Mouse (Mus musculus) CD8-positive naive resting alpha-beta T cell, adult 2 months (primary cell): ENCODE data around the gene Unk.

Experiments used
- DNase-seq, 2 experiments: peaks; one replicate each; pipeline ENCODE4 v3.0.0; 2022; ENCODE audit warnings: low read depth in 2 of 2, low spot score in 2 of 2

Gene Unk

DNA sequence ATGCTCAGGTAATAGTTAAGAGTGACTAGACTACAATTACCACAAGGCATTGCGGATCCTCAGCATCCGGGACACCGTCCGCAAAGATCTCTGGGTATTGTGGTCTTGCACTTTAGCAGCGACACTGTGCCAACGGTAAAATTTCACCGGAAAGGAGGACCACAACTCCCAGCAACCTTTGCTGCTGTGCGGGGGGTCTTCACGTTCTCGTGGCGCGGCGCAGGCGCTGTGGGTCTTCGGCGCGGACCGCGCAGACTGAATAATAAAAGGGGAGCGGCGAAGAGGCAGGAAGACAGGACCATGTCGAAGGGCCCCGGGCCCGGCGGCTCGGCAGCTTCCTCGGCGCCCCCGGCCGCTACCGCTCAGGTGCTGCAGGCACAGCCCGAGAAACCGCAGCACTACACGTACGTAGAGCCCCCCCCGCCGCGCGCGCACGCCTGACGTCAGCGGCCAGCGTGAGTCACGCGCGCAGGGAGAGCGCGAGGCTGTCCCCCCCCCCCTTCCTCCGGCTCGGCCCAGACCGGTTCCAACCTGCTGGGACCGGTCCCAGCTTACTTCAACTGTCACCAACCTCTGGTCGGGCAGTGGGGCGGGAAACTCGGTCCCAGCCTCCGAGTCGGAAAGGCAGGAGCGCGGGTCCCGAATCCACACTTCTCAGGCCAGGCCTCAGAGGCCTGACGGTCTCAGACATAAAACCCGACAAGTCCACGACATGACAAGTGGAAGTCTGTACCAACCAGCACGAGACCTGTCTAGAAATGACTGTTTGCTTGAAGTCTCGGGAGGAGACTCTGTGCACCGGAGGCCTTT is at the start of gene Unk:
Gene Unk (plus strand): TSS at position 235 of the 810 bp plus-strand sequence.
- DNase-seq = peak; percentile 94 to 96

DNA sequence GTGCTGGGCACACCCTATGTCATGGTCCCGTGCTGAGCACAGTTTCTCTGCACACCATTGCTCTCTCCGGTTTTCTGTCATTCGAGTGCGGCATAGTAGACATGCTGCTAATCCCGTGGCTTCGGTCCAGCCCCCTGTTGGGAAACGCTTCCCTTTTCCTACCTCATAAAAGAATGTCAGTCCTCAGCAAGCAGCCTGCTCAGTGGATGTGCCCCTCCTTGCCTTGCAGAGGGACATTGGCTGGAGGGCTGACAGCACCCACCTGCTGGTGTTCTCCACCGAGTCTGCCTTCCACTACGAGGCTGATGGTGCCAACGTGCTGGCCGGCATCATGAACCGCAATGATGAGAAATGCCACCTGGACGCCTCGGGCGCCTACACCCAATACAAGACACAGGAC is 47.6 kb upstream of the Unk start:
- no peak for DNase-seq

GRCm38 (mm10) chr11:115983291-115983690 is 46.8 kb upstream of the Unk start:
- no peak for DNase-seq

GRCm38 (mm10) chr11:115989686-115990085 is 40.4 kb upstream of the Unk start:
- DNase-seq = no peak

DNA sequence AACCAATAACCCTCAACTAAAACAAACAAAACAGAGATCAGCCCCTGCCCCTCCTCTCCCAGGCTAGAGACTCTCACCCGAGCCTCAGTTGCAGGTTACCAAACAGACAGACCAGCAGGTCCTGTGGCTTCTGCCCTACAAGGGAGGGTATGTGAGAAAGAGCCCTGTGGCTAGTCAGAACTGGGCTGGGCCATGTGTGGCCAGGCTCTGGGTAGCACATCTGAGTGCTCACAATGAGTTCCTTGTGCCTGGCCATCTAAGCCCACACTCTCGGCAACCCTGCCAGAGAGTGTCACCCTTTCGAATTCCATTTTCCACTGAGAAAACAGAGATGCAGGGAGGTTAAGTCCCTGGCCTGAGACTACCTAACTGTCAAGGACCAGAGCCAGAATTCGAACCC is 38.0 kb upstream of the Unk start:
- DNase-seq = no peak

- DNase-seq = no peak
Observed at GRCm38 (mm10) chr11:115995256-115995655, 34.9 kb upstream of the Unk start.

DNA sequence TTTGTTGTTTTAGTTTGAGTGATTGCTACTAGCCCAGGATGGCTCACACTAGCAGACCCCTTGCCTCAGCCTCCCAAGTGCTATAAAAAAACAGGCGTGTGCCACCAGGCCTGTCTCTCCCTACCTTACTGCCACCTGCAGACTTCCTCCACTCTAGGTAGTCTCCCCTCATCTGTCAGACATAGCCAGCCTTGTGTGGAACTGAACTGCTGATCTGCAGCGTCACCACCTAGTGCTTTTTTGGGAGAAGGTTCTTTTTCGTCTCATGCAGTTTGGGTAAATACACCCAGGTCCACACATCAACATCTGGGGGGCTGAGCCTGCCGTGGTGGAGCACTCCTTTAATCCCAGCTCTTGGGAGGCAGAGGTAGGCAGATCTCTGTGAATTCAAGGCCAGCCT is 33.1 kb upstream of the Unk start:
- no peak for DNase-seq

DNA sequence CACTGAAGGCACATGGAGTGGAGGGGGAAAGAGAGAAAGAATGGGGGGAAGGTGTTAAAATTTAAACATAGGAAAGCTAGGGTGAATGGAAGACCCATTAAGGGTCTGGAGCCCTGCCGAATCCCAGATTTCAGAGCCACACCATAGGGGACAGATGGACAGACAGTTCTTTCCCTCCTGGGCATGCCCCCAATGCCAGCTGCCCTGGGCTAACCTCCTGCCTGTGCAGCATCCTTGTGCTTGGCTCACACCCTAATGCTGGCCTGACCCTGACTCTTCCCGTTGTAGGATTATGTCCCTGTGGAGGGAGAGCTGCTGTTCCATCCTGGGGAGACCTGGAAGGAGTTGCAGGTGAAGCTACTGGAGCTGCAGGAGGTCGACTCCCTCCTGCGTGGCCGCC is 32.5 kb upstream of the Unk start:
- no peak for DNase-seq

GRCm38 (mm10) chr11:115999027-115999426 is 31.1 kb upstream of the Unk start:
- DNase-seq = no peak

GRCm38 (mm10) chr11:115999538-116000143 is 30.5 kb upstream of the Unk start:
- DNase-seq = peak; percentile 62 to 78

DNA sequence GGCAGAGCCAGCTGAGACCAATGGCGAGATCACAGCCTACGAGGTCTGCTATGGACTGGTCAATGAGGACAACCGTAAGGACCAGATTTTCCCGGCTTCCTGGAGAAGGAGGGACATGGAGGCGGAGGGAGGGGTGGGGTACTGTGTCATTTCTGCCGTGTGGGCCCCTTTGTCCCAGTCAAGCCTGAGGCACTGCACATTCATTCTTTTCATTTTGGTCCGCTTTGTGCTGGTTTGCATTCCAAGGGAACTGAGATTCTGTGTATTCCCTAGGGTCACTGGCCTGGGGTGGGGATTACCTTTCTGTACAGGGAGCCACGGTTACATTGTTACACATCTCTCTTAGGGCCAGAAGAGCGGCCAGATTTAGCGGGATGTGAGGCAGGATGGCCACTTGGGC is 29.5 kb upstream of the Unk start:
- DNase-seq = no peak

GRCm38 (mm10) chr11:116001725-116002124 is 28.4 kb upstream of the Unk start:
- DNase-seq = no peak

DNA sequence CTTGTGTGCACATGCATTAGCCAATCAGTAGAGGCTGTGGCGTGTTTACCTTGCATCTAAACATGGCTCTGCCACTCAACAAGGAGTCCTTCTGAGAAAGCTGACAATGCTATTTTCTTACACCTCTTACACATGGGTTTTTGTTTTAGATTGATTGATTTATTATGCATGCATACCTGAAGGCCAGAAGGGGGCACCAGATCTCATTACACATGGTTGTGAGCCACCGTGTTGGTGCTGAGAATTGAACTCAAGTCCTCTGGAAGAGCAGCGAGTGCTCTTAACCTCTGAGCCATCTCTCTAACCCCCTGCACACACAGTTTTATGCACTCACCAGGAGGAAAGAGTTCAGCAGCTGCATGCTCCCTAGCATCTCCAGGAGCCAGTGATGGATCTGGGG is 27.2 kb upstream of the Unk start:
- no peak for DNase-seq

DNA sequence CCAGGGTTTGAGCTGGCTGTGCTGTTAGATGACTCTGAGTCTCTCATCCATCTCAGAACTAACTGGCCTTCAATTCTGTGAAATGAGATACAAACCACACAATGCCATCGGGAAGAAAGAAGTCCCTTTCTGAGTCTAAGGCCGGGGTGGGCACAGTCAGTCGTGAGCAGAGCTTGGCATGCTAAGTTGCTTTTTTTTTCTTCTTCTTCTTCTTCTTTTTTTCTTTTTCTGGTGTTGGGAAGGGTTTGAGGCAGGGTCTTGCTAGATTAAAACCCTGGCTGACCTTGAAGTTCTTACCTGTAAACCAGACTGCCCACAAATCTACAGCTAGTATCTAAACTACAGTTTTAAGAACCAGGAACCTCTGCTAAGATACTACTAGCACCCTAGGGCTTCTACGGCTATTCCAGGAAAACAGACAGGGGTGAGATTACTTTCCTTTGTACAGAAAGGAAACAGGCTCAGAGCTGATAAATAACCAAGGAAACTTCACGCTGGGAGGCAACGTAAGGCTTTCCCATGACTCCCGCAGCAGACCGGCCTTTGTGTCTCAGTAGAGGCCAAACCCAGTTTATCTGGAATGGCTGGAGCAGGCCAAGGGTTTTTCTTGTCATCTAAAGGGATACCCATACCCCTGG is 25.8 kb upstream of the Unk start:
- no peak for DNase-seq

DNA sequence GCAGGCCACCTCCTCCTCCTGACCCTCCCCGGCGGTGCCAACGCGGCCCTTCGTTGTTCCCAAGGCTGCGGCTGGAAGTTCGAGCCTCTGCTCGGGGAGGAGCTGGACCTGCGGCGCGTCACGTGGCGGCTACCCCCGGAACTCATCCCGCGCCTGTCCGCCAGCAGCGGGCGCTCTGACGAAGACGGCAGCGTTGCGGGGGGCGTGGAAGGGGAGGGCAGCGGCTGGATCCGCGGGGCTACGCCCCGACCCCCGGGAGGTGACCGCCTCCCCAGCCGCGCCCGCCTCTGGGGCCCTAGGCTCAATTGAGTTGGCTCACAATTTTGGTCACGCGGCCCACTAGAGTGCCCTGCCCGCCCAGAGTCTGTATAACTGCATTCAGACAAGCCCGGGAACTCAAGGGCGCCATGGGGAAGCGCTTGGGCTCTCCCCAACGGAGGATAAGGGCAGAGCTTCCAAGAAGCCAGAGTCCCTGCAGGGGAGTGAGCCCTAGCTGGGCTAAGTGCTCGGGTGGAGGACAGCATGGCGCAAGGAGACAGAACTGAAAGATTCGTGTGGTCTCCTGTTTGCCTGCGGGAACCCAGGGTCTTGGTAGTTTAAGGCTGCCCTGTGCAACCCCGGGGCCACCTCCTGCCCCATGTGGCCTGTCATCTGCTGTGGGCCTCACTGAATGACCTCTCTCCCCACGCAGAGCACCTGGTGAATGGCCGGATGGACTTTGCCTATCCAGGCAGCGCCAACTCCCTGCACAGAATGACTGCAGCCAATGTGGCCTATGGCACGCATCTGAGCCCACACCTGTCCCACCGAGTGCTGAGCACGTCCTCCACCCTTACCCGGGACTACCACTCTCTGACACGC is 25.1 kb upstream of the Unk start:
- DNase-seq = peak; percentile 42 to 50

- DNase-seq = no peak
Observed at GRCm38 (mm10) chr11:116005701-116006419, 24.3 kb upstream of the Unk start.

GRCm38 (mm10) chr11:116007095-116007850 is 22.8 kb upstream of the Unk start:
- DNase-seq = no peak

- no peak for DNase-seq
Observed at GRCm38 (mm10) chr11:116008411-116008810, 21.7 kb upstream of the Unk start.

- no peak for DNase-seq
Observed at GRCm38 (mm10) chr11:116008832-116009375, 21.2 kb upstream of the Unk start.

- DNase-seq = no peak
Observed at GRCm38 (mm10) chr11:116009661-116010060, 20.5 kb upstream of the Unk start.
